Mouse (Mus musculus) c-Kit-negative CD71-positive TER-119-positive erythroid progenitor cells, embryonic 14.5 days (primary cell): ENCODE data around the gene B230217C12Rik.

Experiments used
- DNase-seq: peaks from one replicate; pipeline ENCODE4 v3.0.0-alpha.2; 2013; ENCODE audit warnings: low read depth, low spot score

B230217C12Rik gene

GRCm38 (mm10) chr11:97840539-97840954, at the start of gene B230217C12Rik:
TSS of gene B230217C12Rik (plus strand) at chr11:97840780.
- no peak for DNase-seq

GRCm38 (mm10) chr11:97793165-97793564, 47.4 kb upstream of the B230217C12Rik start:
- DNase-seq = peak; percentile 49

DNA sequence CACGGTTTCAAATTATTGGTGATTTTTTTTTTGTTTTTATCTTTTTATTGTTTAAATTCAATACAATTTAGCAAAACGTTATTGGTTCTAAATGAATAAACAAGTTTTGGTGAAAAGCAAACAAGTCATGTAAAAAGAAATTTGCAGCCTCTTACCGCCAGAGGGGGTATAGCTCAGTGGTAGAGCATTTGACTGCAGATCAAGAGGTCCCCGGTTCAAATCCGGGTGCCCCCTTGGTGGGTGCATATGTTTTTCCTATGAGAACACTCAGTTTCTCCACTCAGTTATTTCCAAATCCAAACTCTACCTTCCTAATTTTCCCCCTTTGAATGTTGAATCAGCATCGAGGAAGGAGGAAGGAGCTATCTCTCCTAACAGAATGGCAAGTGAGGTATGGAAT, 43.7 kb upstream of the B230217C12Rik start:
- no peak for DNase-seq

- DNase-seq = no peak
Observed at GRCm38 (mm10) chr11:97797369-97798082, 43.1 kb upstream of the B230217C12Rik start.

GRCm38 (mm10) chr11:97798083-97798435, 42.5 kb upstream of the B230217C12Rik start:
- no peak for DNase-seq

- no peak for DNase-seq
Observed at GRCm38 (mm10) chr11:97798782-97799145, 41.8 kb upstream of the B230217C12Rik start, which contains the start of gene Lasp1. TSS of gene Lasp1 (plus strand) at chr11:97799000.

- no peak for DNase-seq
Observed at GRCm38 (mm10) chr11:97799146-97799993, 41.2 kb upstream of the B230217C12Rik start.

DNA sequence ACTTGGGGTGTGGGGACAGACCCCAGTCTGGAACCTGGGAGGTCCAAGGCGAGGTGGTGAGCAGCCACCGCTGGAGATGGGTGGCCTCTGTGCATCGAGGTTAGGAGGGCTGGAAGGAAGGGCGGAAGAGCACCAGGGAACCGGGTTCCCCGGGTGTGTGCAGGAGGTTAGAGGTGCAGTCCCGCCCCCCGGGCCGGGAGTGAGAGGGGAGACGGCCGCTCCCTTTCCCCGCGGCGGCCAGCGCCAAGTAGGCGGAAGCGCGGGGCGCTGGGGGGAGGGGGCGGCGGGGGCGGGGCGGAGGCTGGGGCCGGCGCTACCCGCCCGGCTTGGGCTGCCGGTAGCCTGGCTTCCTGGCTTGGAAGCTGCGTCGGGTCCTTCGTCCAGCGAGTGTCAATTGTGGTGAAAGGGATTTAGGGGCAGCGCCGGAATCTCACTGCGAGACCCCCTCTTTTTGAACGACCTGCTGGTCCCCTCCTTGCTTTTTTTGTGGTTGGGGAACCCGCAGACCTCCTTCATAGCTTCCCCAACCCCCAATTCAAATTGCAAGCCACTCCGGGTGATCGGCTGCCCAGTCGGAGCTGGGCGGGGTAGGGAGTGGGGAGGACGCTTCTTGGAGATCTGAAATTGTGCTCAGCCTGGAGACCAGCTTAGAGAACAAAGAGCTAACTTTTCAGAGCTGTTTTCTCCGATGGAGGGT, 40.4 kb upstream of the B230217C12Rik start:
- DNase-seq = no peak

DNA sequence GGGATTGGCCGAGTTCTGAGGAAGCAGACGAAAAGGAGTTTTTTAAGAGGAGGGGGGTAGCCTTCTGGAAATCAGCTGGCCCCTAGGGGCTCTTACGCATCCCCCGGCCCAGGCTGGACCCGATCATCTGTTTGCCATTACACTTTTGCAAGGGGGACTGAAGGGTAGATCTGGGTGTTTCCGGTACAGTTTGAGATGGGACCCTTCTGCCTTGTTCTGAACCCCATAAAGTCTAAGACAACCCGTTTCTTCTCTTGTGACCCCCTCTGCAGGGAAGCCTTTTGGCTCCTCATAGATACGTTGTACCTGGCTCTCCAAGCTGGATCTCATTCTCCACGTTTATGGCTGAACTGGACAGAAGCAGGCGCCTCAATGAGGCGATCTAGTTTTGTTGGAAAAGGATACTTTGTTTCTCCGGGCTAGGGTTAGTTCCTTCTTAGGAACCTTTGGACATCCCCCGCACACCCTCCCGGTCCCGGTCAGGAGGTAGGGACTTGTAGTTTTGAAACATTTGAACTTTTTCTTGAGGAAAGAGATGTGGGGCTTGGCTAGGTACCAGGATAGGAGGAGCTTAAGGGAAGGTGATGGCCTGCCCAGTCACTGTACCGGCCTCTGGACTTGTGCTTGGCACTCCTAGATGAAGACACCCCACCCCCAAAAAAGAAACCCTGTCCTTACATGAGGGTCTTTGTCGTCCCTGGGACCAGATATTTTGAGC, 39.7 kb upstream of the B230217C12Rik start:
- no peak for DNase-seq

- DNase-seq = no peak
Observed at GRCm38 (mm10) chr11:97801409-97802193, 39.0 kb upstream of the B230217C12Rik start.

DNA sequence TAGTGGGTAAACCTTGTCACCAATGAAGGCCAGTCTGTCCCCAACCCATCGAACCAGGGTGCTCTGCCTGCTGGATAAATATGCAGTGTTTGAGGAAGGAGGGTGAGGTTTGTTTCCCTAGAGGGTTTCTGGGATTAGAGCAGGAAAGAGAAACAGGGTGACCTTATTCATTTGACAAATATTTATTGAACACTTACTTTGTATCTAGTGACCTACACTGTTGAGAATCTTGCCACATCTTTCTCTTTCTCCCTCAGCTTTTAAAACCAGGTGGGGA, 38.4 kb upstream of the B230217C12Rik start:
- DNase-seq = no peak

- no peak for DNase-seq
Observed at GRCm38 (mm10) chr11:97802495-97802894, 38.1 kb upstream of the B230217C12Rik start.

- no peak for DNase-seq
Observed at GRCm38 (mm10) chr11:97803847-97804246, 36.7 kb upstream of the B230217C12Rik start.

GRCm38 (mm10) chr11:97804841-97805661, 35.5 kb upstream of the B230217C12Rik start:
- DNase-seq = no peak

DNA sequence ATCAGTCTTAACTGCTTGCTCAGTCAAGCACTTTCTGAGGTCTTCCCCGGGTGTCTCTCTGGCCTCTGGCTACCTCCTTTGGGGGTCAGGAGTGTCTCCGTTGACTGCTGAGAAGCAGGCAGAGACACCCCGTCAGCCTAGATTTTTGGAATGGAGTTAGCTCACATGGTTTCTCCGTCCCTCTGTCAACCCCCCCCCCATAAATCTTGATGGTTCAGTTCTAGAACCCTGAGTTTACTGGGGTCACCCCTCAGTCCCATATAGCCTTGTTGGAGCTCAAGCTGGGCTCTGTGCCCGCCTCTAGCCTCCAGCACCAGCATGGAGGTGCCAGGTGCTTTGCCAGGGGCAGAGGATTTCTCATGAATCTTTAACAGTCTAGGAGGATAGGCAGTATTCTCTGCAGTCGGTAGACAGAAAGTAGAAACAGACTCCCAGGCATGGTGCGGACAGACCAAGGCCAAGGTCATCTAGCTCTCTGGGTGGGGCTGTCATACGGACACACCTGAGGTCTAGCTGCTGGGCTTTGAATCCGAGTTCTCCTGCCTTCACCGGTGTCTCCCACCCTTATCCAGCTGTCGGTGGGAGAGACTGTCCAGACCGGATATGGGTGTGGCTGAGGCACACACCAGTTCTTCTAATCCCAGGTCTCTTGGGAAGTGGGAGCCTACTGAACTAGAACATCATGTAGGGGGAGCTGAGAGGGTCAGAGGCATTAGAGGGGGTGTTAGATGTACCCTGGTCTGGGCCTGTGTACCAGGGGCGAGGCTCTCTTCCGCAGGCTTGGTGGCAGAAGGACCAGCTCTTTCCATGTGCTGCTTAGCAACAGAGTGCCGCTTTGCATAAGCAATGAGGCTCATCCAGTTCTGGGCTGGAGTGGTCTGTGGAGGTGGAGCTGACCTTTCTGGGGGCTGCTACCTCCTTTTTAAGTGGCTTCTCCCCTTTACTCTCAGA, 34.6 kb upstream of the B230217C12Rik start:
- no peak for DNase-seq

- DNase-seq = no peak
Observed at GRCm38 (mm10) chr11:97806613-97806964, 34.0 kb upstream of the B230217C12Rik start.

GRCm38 (mm10) chr11:97807626-97808025, 33.0 kb upstream of the B230217C12Rik start:
- DNase-seq = no peak

- DNase-seq = no peak
Observed at GRCm38 (mm10) chr11:97808093-97808492, 32.5 kb upstream of the B230217C12Rik start.

DNA sequence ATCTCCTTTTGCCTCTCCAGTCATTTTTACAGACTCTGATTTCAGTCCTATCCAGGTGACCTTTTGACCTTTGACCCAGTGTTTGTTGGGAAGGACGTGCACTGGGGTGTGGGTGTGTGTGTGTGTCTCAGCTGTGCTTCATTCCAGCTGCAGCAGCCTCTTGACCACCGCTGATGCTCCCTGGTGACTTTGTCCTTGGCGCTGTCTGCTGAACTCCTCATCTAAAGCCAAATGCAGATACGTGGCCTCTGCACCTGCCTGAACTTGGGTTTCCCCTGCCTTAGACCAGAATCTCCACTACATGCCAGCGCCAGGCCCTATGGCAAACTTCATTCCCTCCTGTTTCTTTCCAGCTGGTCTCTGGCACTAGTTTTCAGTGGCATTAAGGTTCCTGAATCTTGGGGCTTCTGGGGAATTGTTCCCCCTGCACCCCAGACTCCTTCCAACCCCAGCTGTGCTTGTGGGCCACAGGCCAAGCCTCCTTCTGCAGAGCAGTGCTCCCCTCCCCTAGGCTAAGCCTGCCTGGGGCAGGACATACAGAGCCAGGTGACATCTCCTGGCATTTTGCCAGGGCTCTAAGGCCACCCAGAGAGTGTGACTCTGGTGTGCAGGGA, 31.9 kb upstream of the B230217C12Rik start:
- DNase-seq = no peak
